Mouse (Mus musculus): ENCODE data around the gene Dync1i1.

DNA sequence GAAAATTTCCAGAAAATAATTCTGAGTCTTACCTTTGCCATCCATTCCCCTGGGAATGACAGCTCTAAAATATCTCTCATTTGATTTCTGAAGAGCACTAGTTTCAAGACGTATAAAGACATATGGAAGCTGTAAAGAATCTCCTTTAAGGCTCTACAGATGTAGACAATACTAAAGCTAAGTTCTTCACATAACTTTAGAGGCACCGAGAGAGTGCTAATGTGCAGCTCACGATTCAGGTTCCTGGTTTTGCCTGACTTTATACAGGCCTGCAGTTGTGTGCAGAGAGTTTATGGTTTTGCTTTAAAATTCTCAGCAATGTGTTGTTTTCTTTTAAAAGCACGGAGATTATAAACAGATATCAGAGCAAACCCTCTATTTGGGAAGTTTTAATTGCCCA lies 242.1 kb downstream of the Dync1i1 start:
- TF ChIP-seq TAL1 (IDR thresholded peaks at IDR 0.05; ENCODE audit: low read length) (no peak), GATA1 (IDR thresholded peaks at IDR 0.05; ENCODE audit: low read length) (no peak)
